Mouse (Mus musculus) myocyte (in vitro differentiated cells): ENCODE data around the gene Mbtd1.

ENCODE experiments used
- CEBPB ChIP-seq: IDR thresholded peaks from 2 replicates; pipeline ENCODE4 v1.6.1; 2011; ENCODE audit warnings: mild to moderate bottlenecking, moderate library complexity; ENCODE audit not compliant: poor library complexity, insufficient read depth, severe bottlenecking
- MAX ChIP-seq: IDR thresholded peaks from one replicate; pipeline ENCODE4 v1.6.1; 2011; ENCODE audit warnings: low read depth, mild to moderate bottlenecking, control low read depth
- POLR2A ChIP-seq: IDR thresholded peaks from one replicate; pipeline ENCODE4 v1.6.1; 2011; ENCODE audit warnings: low read depth, mild to moderate bottlenecking, control low read depth, moderate library complexity; ENCODE audit not compliant: insufficient read length
- POLR2AphosphoS2 ChIP-seq: IDR thresholded peaks from one replicate; pipeline ENCODE4 v1.6.1; 2011; ENCODE audit warnings: low read depth, control low read depth; ENCODE audit not compliant: insufficient read length
- SRF ChIP-seq: IDR thresholded peaks from one replicate; pipeline ENCODE4 v1.6.1; 2011; ENCODE audit warnings: low read depth; ENCODE audit not compliant: control insufficient read depth, insufficient read length
- TCF12 ChIP-seq: IDR thresholded peaks from one replicate; pipeline ENCODE4 v1.6.1; 2011; ENCODE audit warnings: mild to moderate bottlenecking, control low read depth; ENCODE audit not compliant: poor library complexity, insufficient read depth, severe bottlenecking
- USF1 ChIP-seq: IDR thresholded peaks from one replicate; pipeline ENCODE4 v1.6.1; 2011; ENCODE audit warnings: low read depth, mild to moderate bottlenecking, control low read depth, moderate library complexity

DNA sequence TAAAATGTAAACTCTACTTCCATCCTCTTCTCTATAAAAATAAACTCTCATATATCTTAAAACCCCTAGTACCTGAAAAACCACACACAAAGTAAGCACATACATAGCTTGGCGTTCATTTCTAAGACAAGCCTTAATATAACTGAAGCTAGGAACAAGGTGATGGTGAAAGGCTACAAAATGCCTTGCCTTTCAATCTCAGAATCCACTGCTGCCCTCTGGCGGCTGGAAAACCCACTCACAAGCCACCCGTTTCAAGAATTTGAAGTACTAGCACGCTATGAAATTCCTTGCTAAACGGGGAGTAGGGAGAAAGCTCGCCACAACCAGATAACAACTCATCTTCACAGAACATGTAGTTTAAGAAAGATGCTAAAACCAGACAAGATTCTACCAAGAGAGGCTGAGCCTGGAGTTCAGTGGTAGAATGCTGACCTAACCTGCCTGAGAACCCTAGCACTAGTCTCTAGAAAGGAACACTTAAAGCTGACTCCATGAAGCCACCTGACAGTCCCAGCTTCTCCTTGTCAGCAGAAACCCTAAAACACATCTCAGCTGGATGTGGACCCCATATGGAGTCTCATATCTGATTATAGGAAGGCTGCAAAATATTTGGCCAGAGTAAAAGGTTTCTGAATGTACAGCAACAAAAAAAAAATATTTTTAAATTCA is 29.2 kb upstream of the Mbtd1 start:
- TF ChIP-seq USF1, result no peak
- TF ChIP-seq POLR2A, result no peak
- TF ChIP-seq CEBPB, result no peak
- TF ChIP-seq TCF12, result no peak
- TF ChIP-seq POLR2AphosphoS2, result no peak
- no peak for TF ChIP-seq SRF
- no peak for TF ChIP-seq MAX
